Mouse (Mus musculus) layer of hippocampus, postnatal 14 days (tissue): ENCODE data around the gene Stat2. TPM values are rescaled to one million over a fixed set of nuclear protein-coding genes. Genes with fewer than 3 reads are reported as not detected.
"Not testable (repeated sequence)": the region's sequence is repeated elsewhere in the genome, so short reads cannot be mapped to it uniquely, and the experiment has no call there.

Experiments used
- DNase-seq, 2 experiments: peaks; one replicate each; pipeline ENCODE4 v3.0.0; 2021 to 2022; ENCODE audit warnings: low spot score in 2 of 2, mixed read lengths in 1 of 2
- total RNA-seq, 2 experiments: library from RNA; stranded (reverse); gene quantifications; 2 replicates each; pipeline ENCODE4 v1.2.3; 2021

Gene Stat2
- total RNA-seq, 2 experiments from 2014 or later, result 29.2 to 30.3 TPM

GRCm38 (mm10) chr10:128256328-128256727 is 14.0 kb upstream of the Stat2 start:
- DNase-seq, result no peak

DNA sequence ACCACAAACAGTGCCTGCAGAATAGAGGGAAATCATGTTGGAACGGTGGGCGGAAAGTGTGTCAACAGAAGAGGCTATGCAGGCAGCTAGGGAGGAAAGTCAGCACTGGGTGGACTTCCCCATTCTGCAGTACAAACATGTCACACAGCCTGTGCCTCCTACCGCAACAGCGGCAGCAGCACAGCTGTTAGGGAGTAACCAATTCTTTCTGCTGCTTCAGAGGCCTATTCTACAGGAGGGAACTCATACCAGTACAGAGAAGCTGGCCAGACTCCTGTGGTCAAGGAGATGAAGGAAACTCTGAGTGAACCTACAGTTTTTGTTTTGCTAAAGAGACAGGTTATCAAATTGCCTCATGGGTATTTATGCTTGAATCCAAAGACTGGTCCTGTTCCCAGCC is 11.4 kb upstream of the Stat2 start:
- DNase-seq, result no peak

DNA sequence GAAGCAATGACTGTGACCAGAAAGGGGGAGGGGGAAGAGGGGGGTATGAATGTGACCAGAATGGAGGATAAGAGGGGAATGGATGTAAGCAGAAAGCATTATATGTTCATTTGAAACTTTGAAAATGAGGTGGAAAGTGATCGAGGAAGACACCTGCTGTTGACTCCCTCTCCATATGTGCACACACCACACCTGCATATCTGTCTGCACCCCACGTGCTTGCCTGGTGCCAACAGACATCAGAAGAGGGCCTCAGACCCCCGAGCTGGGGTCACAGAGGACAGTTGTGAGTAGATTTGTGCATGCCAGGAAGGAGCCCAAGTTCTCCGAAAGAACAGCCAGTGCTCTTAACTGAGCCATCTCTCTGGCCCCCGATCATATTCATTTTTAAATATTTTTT is 10.4 kb upstream of the Stat2 start:
- no peak for DNase-seq

GRCm38 (mm10) chr10:128260376-128260775 is 10.0 kb upstream of the Stat2 start:
- not testable (repeated sequence) for DNase-seq

- no peak for DNase-seq
Measured at GRCm38 (mm10) chr10:128262300-128262699, 8.1 kb upstream of the Stat2 start.

DNA sequence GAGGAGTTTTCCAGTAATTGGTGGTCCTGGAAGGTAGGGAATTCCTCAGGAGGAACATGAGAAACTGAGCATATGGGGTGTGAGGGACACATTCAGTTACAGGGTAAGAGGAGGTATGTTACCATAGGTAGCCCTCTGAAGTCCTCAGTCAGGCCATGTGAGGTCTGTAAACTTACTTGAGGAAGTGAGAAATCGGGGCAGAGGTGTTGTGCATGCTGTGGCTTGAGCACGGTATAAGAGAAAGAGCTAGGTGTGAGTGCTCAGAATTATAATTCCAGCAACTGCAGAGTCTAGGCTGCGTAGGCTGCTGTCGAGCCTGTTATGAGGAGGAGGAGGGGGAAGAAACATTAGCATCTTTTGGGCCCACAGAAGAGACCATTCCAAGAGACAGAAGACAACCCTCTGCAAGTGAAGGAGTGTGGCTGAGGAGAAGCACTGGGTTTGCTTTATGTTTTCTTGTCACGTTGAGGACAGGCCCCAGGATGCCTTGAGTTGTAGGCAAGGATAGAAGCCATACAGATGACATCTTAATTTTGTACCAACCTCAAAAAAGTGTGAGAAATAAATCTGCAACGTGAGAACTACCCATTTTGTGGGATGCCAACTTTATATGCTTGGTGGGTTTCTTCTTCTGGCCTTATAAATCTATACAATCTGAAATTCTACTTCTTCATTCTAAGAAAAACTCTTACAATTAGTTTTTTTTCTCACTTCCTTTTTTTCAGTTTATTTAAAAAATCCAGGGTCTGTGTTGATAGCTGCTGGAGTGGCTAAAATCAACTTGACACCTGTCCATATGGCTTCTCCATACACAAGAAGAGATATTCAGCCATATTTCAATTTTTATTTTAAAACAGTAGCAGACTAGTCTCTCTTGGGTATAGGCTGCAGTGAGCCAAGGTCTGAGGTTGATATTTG is 6.7 kb upstream of the Stat2 start:
- no peak for DNase-seq

DNA sequence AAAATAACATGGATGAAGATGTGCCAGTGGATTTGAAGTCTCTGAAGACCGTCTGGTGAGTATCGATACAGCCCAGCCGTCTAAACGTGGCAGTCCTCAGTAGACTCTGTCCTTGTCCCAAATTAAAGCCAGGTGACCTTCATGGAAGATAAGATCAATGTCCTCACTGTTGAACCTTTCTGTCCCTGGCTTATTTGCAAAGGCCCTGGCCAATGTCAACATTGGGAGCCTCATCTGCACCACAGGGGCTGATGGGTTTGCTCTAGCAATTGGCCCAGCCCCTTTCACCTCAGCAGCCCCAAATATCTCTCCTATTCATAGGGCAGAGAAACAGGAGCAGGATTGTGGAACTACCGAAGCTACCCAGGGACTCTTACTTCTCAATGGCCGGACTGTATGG is 2.0 kb upstream of the Stat2 start, which contains the start of gene Apof:
Gene Apof (plus strand): TSS at position 301 of the 400 bp plus-strand sequence.
- no peak for DNase-seq

- DNase-seq, result no peak
Measured at GRCm38 (mm10) chr10:128269206-128269910, 1.0 kb upstream of the Stat2 start.

GRCm38 (mm10) chr10:128270866-128271265 is 507 bp downstream of the Stat2 start:
- DNase-seq, result no peak

DNA sequence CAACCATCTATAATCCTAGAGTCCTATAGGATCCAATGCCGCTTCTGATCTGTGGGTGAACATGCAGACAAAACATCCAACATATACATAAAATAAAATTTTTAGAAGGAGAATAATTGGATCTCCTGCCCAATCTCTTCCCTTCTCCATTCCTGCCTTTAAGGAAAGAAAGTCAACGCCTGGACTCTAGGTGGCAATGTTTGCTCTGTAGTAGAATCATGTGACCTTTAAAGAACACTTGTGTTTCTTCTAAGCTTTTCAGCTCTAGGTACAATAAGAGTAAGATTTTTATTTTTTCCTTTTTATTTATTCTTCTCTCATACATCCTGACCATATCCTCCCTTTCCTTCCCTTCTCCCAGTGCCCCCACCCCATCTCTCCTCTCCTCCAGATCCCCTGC is 1.5 kb downstream of the Stat2 start:
- DNase-seq, result no peak

DNA sequence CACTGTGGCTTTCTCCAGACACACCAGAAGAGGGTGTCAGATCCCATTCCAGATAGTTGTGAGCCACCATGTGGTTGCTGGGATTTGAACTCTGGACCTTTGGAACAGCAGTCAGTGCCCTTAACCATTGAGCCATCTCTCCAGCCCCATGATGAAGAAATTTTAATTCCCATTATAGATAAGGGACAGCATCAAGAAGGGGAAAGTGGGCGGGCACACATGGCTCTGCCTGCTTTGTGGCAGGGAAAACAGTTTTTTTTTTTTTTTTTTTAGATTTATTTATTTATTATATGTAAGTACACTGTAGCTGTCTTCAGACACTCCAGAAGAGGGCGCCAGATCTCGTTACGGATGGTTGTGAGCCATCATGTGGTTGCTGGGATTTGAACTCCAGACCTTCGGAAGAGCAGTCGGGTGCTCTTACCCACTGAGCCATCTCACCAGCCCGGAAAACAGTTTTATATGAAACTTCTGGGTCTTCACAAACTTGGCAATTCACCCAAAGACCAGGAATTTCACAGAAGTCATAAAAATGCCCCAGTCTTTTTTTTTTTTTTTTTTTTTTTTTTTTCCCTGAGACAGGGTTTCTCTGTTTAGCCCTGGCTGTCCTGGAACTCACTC is 2.6 kb downstream of the Stat2 start:
- not testable (repeated sequence) for DNase-seq

GRCm38 (mm10) chr10:128275374-128275773 is 5.0 kb downstream of the Stat2 start:
- DNase-seq, result not testable (repeated sequence)

DNA sequence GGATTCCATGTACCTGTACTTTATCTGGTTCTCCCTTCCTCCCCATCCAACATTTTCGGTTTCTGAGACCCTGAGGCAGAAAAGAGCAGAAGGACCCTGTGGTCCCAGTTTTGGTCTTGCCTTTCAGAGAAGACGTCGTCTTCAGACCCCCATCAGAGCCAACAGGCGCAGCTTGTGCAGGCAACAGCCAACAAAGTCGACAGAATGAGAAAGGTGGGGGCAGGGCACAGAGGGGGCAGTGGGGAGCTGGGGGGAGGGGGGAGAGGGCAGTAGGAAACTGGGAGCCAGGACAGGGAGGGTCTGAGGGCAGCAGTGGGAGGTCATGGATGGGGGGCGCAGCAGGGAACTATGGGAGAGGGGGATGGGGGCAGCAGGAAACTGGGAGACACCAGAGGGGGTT is 7.8 kb downstream of the Stat2 start:
- DNase-seq, result no peak

GRCm38 (mm10) chr10:128280943-128281342 is 10.6 kb downstream of the Stat2 start:
- DNase-seq, result no peak

DNA sequence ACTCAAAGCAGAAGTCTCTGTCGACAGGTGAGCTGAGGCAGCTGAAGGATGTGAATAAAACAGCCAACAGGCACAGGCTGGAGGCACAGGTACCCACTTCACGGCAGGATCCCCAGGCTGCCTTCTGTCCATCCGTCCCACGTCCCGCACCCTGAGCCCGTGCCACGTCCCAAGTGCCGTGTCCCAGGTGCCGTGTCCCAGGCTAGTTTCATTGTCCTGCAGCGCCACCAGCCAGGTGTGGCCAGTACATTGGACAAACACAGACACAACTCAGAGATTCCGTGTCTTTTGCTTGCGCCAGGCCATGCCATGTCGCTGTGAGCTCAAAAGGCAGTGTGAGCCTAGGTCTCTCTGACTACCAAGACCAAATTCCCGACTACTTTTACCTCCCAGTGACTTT is 11.3 kb downstream of the Stat2 start:
- no peak for DNase-seq

DNA sequence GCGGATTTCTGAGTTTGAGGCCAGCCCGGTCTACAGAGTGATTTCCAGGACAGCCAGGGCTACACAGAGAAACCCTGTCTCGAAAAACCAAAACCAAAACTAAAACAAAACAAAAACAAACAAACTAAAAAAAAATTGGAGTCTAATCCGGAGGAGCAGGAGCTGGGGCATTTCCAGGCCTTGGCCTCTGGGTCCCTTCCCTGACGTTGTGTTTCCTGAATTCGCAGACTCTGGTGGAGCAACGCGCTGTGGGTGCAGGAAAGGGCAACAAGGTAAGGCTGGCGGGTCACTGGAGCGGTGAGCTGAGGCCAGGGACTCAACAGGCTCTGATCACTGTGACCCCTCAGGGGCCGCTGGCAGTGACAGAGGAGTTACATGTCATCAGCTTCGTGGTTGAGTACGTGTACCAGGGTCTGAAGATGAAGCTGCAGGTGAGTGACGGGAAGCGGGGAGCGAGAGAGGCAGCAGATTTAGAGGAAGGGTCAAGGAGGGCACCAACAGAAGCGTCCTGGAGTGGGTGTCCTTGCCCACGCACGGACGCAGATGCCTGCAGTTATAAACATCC is 12.6 kb downstream of the Stat2 start:
- no peak for DNase-seq

GRCm38 (mm10) chr10:128283604-128284579 is 13.5 kb downstream of the Stat2 start:
- DNase-seq, result peak; percentile 48 to 69

- DNase-seq, result peak in 1 of 2 experiments; percentile 53
Measured at GRCm38 (mm10) chr10:128290594-128290993, 20.2 kb downstream of the Stat2 start.

- no peak for DNase-seq
Measured at GRCm38 (mm10) chr10:128296370-128297090, 26.2 kb downstream of the Stat2 start.

- no peak for DNase-seq
Measured at GRCm38 (mm10) chr10:128297221-128297620, 26.9 kb downstream of the Stat2 start.
